Mouse (Mus musculus): Measurements from ENCODE around the gene Fis1.

GRCm38 (mm10) chr5:136961983-136962461 lies 8.9 kb downstream of the Fis1 start:
- TF ChIP-seq CTCF (IDR thresholded peaks at IDR 0.05; ENCODE audit: low read depth): no peak
- no peak; the same call in 1 of the 2 replicates for TF ChIP-seq EP300 (IDR thresholded peaks at IDR 0.05; ENCODE audit: low read depth)

Measured in liver, postnatal 0 days (tissue).